Mouse (Mus musculus) NIH3T3 (cell line): Measurements from ENCODE around the gene Ecsit.

Source experiments
- DNase-seq: peaks from one replicate; pipeline ENCODE4 v3.0.0-alpha.2; 2012; ENCODE audit warnings: low read depth

Ecsit gene

GRCm38 (mm10) chr9:22085022-22085834, at the start of gene Ecsit:
Ecsit (minus strand) TSS chr9:22085438.
- DNase-seq = peak; percentile 95

- DNase-seq = no peak
These were observed 49.1 kb upstream of the Ecsit start for GRCm38 (mm10) chr9:22134246-22134890.

GRCm38 (mm10) chr9:22132220-22132619, 47.0 kb upstream of the Ecsit start:
- no peak for DNase-seq

- DNase-seq = peak; percentile 14
These were observed 46.2 kb upstream of the Ecsit start for GRCm38 (mm10) chr9:22131226-22131981.

GRCm38 (mm10) chr9:22125246-22126027, 40.2 kb upstream of the Ecsit start:
- no peak for DNase-seq

- no peak for DNase-seq
These were observed 38.9 kb upstream of the Ecsit start for GRCm38 (mm10) chr9:22124169-22124568.

GRCm38 (mm10) chr9:22123069-22123609, 37.9 kb upstream of the Ecsit start:
- DNase-seq = no peak

- DNase-seq = no peak
These were observed 36.8 kb upstream of the Ecsit start for GRCm38 (mm10) chr9:22122005-22122404.

GRCm38 (mm10) chr9:22121545-22121944, 36.3 kb upstream of the Ecsit start:
- no peak for DNase-seq

- DNase-seq = no peak
These were observed 34.3 kb upstream of the Ecsit start for GRCm38 (mm10) chr9:22119543-22119942.

- peak; percentile 83 for DNase-seq
These were observed 32.7 kb upstream of the Ecsit start for GRCm38 (mm10) chr9:22117754-22118456.

- DNase-seq = peak; percentile 96
These were observed 31.6 kb upstream of the Ecsit start, which contains the start of gene Elof1 for GRCm38 (mm10) chr9:22116740-22117426. Elof1 (minus strand) TSS chr9:22117172.

- DNase-seq = no peak
These were observed 30.8 kb upstream of the Ecsit start for GRCm38 (mm10) chr9:22116086-22116485.

- no peak for DNase-seq
These were observed 30.4 kb upstream of the Ecsit start for GRCm38 (mm10) chr9:22115635-22116034.

GRCm38 (mm10) chr9:22108194-22108593, 23.0 kb upstream of the Ecsit start:
- no peak for DNase-seq

- DNase-seq = no peak
These were observed 14.7 kb upstream of the Ecsit start for GRCm38 (mm10) chr9:22099922-22100321.

- DNase-seq = peak; percentile 67
These were observed 13.9 kb upstream of the Ecsit start, which contains the start of gene Cnn1 for GRCm38 (mm10) chr9:22098993-22099696. Cnn1 (plus strand) TSS chr9:22099216.

- peak; percentile 67 for DNase-seq
These were observed 10.6 kb upstream of the Ecsit start for GRCm38 (mm10) chr9:22095854-22096307.

- DNase-seq = no peak
These were observed 7.5 kb upstream of the Ecsit start for GRCm38 (mm10) chr9:22092746-22093145.
